Mouse (Mus musculus) liver, embryonic 11.5 days (tissue): ENCODE results near the gene Pdzk1. TPM values are rescaled to one million over a fixed set of nuclear protein-coding genes. Genes with fewer than 3 reads are reported as not detected.

Experiments
- ATAC-seq: fragments of 200-750 bp; cut with Nextera tagmentation; replicated peaks from 2 replicates; pipeline ENCODE4 v1.8.0; 2017; ENCODE audit warnings: moderate number of reproducible peaks, mild to moderate bottlenecking, moderate TSS enrichment, moderate library complexity; ENCODE audit not compliant: low FRiP score
- DNase-seq: peaks from one replicate; pipeline ENCODE4 v3.0.0-alpha.2; 2017; ENCODE audit warnings: low spot score
- H3K27ac ChIP-seq: fragments of 300-500 bp; sonication (generic); 2 replicates; pipeline ENCODE4 v1.5.1; 2014; ENCODE audit warnings: mild to moderate bottlenecking, low read depth, low read length, control low read depth
- H3K27me3 ChIP-seq: fragments of 300-500 bp; sonication (generic); replicated peaks from 2 replicates; pipeline ENCODE4 v1.6.1; 2014; ENCODE audit warnings: low read length, mixed read lengths; ENCODE audit not compliant: control insufficient read depth, insufficient read depth
- H3K36me3 ChIP-seq: fragments of 300-500 bp; sonication (generic); 2 replicates; pipeline ENCODE4 v1.6.1; 2014; ENCODE audit warnings: mild to moderate bottlenecking, low read length, moderate library complexity, mixed read lengths; ENCODE audit not compliant: control insufficient read depth, insufficient read depth
- H3K4me1 ChIP-seq: fragments of 300-500 bp; sonication (generic); replicated peaks from 2 replicates; pipeline ENCODE4 v1.6.1; 2014; ENCODE audit warnings: low read length, mixed read lengths; ENCODE audit not compliant: control insufficient read depth, insufficient read depth
- H3K4me2 ChIP-seq: fragments of 300-500 bp; sonication (generic); 2 replicates; pipeline ENCODE4 v1.6.1; 2014; ENCODE audit warnings: mild to moderate bottlenecking, control low read depth, moderate library complexity
- H3K4me3 ChIP-seq: fragments of 300-500 bp; sonication (generic); 2 replicates; pipeline ENCODE4 v1.5.1; 2014; ENCODE audit warnings: low read depth, low read length, control low read depth
- H3K9ac ChIP-seq: fragments of 300-500 bp; sonication (generic); 2 replicates; pipeline ENCODE4 v1.6.1; 2014; ENCODE audit warnings: low read depth, low read length, control low read depth
- H3K9me3 ChIP-seq: fragments of 300-500 bp; sonication (generic); 2 replicates; pipeline ENCODE4 v1.6.1; 2016; ENCODE audit warnings: low read length, inconsistent platforms, mixed read lengths; ENCODE audit not compliant: control insufficient read depth
- WGBS: fragments of 180-500 bp; shearing (Covaris S2); extraction: QIAGEN DNeasy Blood & Tissue Kit; methylation state at CpG from one replicate; pipeline ENCODE4 v1.1.7; 2014; 5-methylcytosine and 5-hydroxymethylcytosine counted together
- polyA plus RNA-seq: library from polyadenylated mRNA; unstranded; fragments of >200 nt; fragmentation: Nextera tagmentation; extraction: Ambion mirVana; gene quantifications from 2 replicates; pipeline ENCODE4 v1.2.1, GENCODE M21; 2014

Gene Pdzk1
- polyA plus RNA-seq, 1 experiment from 2014 or later: 5.4 TPM

GRCm38 (mm10) chr3:96845806-96846205 lies 16.7 kb downstream of the Pdzk1 start:
- ATAC-seq (no peak), DNase-seq (no peak)
- Histone ChIP-seq H3K4me2 (no peak overlapping the region), H3K36me3 (no peaks in the 10 kb centered on the region), H3K9me3 (no peaks in the 10 kb centered on the region), H3K27me3 (no peaks in the 10 kb centered on the region), H3K4me3 (no peak overlapping the region), H3K9ac (no peak overlapping the region), H3K27ac (no peak overlapping the region), H3K4me1 (peaks cover 8% of the 10 kb centered on the region)
- WGBS: 75% methylated on average over 9 of the region's 9 CpGs

GRCm38 (mm10) chr3:96846985-96847384 lies 17.9 kb downstream of the Pdzk1 start:
- 77% methylated on average over 12 of the region's 12 CpGs for WGBS
- no peak for DNase-seq
- Histone ChIP-seq H3K4me1 (peaks cover 8% of the 10 kb centered on the region), H3K36me3 (no peaks in the 10 kb centered on the region), H3K4me2 (no peak overlapping the region), H3K27ac (no peak overlapping the region), H3K9ac (no peak overlapping the region), H3K4me3 (no peak overlapping the region), H3K9me3 (no peaks in the 10 kb centered on the region), H3K27me3 (no peaks in the 10 kb centered on the region)
- no peak for ATAC-seq

GRCm38 (mm10) chr3:96847661-96848060 lies 18.6 kb downstream of the Pdzk1 start:
- Histone ChIP-seq H3K27me3 (no peaks in the 10 kb centered on the region), H3K4me1 (peaks cover 8% of the 10 kb centered on the region), H3K4me2 (no peak overlapping the region), H3K9me3 (no peaks in the 10 kb centered on the region), H3K9ac (no peak overlapping the region), H3K27ac (no peak overlapping the region), H3K4me3 (no peak overlapping the region), H3K36me3 (no peaks in the 10 kb centered on the region)
- WGBS: 21% methylated on average over 6 of the region's 6 CpGs
- DNase-seq (no peak), ATAC-seq (no peak)

- Histone ChIP-seq H3K27me3 (no peaks in the 10 kb centered on the region), H3K4me2 (no peak overlapping the region), H3K9ac (no peak overlapping the region), H3K27ac (no peak overlapping the region), H3K9me3 (no peaks in the 10 kb centered on the region), H3K4me3 (no peak overlapping the region), H3K36me3 (no peaks in the 10 kb centered on the region), H3K4me1 (peaks cover 8% of the 10 kb centered on the region)
- no peak for ATAC-seq
- DNase-seq: no peak
- WGBS: 80% methylated on average over 7 of the region's 8 CpGs
Measured at GRCm38 (mm10) chr3:96848470-96848869, 19.4 kb downstream of the Pdzk1 start.

- Histone ChIP-seq H3K9me3 (no peaks in the 10 kb centered on the region), H3K27ac (no peak overlapping the region), H3K4me3 (no peak overlapping the region), H3K4me2 (no peak overlapping the region), H3K4me1 (peaks cover 8% of the 10 kb centered on the region), H3K27me3 (no peaks in the 10 kb centered on the region), H3K9ac (no peak overlapping the region), H3K36me3 (no peaks in the 10 kb centered on the region)
- no peak for DNase-seq
- ATAC-seq: no peak
- WGBS: 72% methylated on average over 2 of the region's 2 CpGs
Measured at GRCm38 (mm10) chr3:96849168-96849727, 20.2 kb downstream of the Pdzk1 start.

DNA sequence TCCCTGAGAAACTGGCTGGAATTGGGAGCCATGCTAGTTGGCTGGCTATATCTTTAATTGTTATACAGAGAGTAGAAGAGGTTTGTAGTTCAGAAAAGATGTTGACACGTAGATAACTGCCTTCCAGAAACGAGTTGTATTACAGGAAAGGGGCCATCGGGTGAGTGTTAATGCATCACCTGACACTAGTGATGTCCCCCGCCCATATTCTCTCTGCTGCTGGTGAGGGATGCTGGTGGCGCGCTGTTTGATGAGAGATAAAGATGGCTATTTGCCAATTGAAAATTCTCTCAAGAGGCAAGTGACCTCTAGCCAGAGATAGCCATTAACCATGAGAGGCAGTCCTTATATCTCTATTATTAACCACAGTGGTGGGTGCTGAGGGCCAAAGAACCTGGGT lies 23.5 kb downstream of the Pdzk1 start:
- no peak overlapping the region for H3K4me2 ChIP-seq
- no peaks in the 10 kb centered on the region for H3K36me3 ChIP-seq
- H3K4me3 ChIP-seq: no peak overlapping the region
- H3K27ac ChIP-seq: no peak overlapping the region
- ATAC-seq (no peak), DNase-seq (no peak)
- 63% methylated on average over 6 of the region's 6 CpGs for WGBS
- H3K27me3 ChIP-seq: no peaks in the 10 kb centered on the region
- H3K9ac ChIP-seq: no peak overlapping the region
- peaks cover 9% of the 10 kb centered on the region for H3K4me1 ChIP-seq
- H3K9me3 ChIP-seq: no peaks in the 10 kb centered on the region

GRCm38 (mm10) chr3:96854376-96854775 lies 25.3 kb downstream of the Pdzk1 start:
- Histone ChIP-seq H3K27me3 (no peaks in the 10 kb centered on the region), H3K4me1 (0 out of 2 replicates have a peak, but pooled peaks cover 3% of the 10 kb centered on the region), H3K9me3 (no peaks in the 10 kb centered on the region), H3K27ac (no peak overlapping the region), H3K4me2 (no peak overlapping the region), H3K9ac (no peak overlapping the region), H3K36me3 (no peaks in the 10 kb centered on the region), H3K4me3 (no peak overlapping the region)
- WGBS: 70% methylated on average over 4 of the region's 4 CpGs
- ATAC-seq: no peak
- no peak for DNase-seq

DNA sequence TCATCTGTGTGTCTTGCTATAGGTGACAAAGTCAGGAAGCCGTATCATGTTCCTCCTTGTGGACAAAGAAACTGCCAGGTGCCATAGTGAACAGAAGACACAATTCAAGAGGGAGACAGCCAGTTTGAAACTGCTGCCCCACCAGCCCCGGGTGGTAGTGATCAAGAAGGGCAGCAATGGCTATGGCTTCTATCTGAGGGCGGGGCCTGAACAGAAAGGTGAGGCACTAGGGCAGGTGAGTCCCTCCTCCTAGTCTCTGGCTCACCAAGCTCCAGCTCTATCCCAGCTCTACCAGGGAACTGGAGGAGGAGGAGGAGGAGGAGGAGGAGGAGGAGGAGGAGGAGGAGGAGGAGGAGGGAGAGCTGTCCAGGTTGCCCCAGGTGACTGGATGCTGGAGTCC lies 26.7 kb downstream of the Pdzk1 start:
- no peak overlapping the region for H3K9ac ChIP-seq
- WGBS: 88% methylated on average over 3 of the region's 3 CpGs
- H3K27me3 ChIP-seq: no peaks in the 10 kb centered on the region

DNA sequence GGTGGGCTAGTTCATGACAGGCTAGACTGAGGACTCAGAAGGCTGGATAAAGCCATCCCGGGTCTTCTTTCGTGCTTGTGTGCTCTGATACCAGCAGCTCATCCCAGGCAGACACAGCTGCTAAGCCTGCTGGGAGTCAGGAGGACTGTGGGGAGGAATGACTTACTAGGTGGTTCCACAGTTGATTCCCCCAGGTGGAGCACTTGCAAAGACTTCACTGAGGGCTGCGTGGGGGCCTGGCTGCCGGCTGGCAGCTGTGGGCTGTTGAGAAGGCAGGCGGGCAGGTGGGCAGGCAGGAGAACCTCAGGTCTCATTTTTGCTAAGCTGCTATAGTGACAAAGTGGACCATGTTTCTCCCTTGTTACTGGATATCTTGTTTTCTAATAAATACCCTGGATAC lies 31.4 kb downstream of the Pdzk1 start:
- H3K4me1 ChIP-seq: no peaks in the 10 kb centered on the region
- H3K9ac ChIP-seq: no peak overlapping the region
- DNase-seq (no peak), ATAC-seq (no peak)
- no peak overlapping the region for H3K27ac ChIP-seq
- no peaks in the 10 kb centered on the region for H3K27me3 ChIP-seq
- 90% methylated on average over 5 of the region's 5 CpGs for WGBS
- no peaks in the 10 kb centered on the region for H3K36me3 ChIP-seq
- H3K4me2 ChIP-seq: no peak overlapping the region
- H3K9me3 ChIP-seq: no peaks in the 10 kb centered on the region
- no peak overlapping the region for H3K4me3 ChIP-seq

More for the DNA sequence above, 26.7 kb downstream of the Pdzk1 start:
- H3K9me3 ChIP-seq: no peaks in the 10 kb centered on the region
- ATAC-seq (no peak), DNase-seq (no peak)
- H3K36me3 ChIP-seq: no peaks in the 10 kb centered on the region
- H3K4me2 ChIP-seq: no peak overlapping the region
- no peak overlapping the region for H3K4me3 ChIP-seq
- 0 out of 2 replicates have a peak, but pooled peaks cover 3% of the 10 kb centered on the region for H3K4me1 ChIP-seq
- no peak overlapping the region for H3K27ac ChIP-seq
